Mouse (Mus musculus): ENCODE results near the gene Sfta2. TPM values are rescaled to one million over a fixed set of nuclear protein-coding genes. Genes with fewer than 3 reads are reported as not detected.
A peak's percentile ranks its signal among the peaks of the same experiment; 100 is the strongest.

The Sfta2 gene
- polyA plus RNA-seq, 1 experiment from 2014 or later = 193 TPM

GRCm38 (mm10) chr17:35567767-35568166 is 33.6 kb upstream of the Sfta2 start:
- H3K9me3 ChIP-seq (ENCODE audit: control insufficient read depth, low read length) = no peaks in the 10 kb centered on the region
- no peak overlapping the region for H3K4me2 ChIP-seq (ENCODE audit: low read depth, low read length)
- H3K9ac ChIP-seq (ENCODE audit: low read length) = no peak overlapping the region
- no peak overlapping the region for H3K4me3 ChIP-seq (ENCODE audit: low read length)
- H3K4me1 ChIP-seq (replicated peaks; ENCODE audit: control insufficient read depth, insufficient read depth, low read length) = peaks cover 8% of the 10 kb centered on the region; the same call in 1 of the 2 replicates
- no peaks in the 10 kb centered on the region for H3K36me3 ChIP-seq (ENCODE audit: control insufficient read depth, insufficient read depth, low read length)
- H3K27me3 ChIP-seq (ENCODE audit: control insufficient read depth, insufficient read depth, low read depth, low read length) = peaks cover 15% of the 10 kb centered on the region
- WGBS = 19% methylated on average over 9 of the region's 9 CpGs
- no peak for ATAC-seq (ENCODE audit: low read depth)
- H3K27ac ChIP-seq (ENCODE audit: low read length) = no peak overlapping the region

- H3K27me3 ChIP-seq (ENCODE audit: control insufficient read depth, insufficient read depth, low read depth, low read length) = peaks cover 15% of the 10 kb centered on the region
- H3K9me3 ChIP-seq (ENCODE audit: control insufficient read depth, low read length) = no peaks in the 10 kb centered on the region
- H3K4me3 ChIP-seq (ENCODE audit: low read length) = peak overlapping the region; percentile 26
- no peak overlapping the region for H3K27ac ChIP-seq (ENCODE audit: low read length)
- no peak for ATAC-seq (ENCODE audit: low read depth)
- H3K36me3 ChIP-seq (ENCODE audit: control insufficient read depth, insufficient read depth, low read length) = no peaks in the 10 kb centered on the region
- peak overlapping the region; percentile 54 for H3K4me2 ChIP-seq (ENCODE audit: low read depth, low read length)
- 2% methylated on average over 28 of the region's 28 CpGs for WGBS
- H3K9ac ChIP-seq (ENCODE audit: low read length) = peak overlapping the region; percentile 21
- peaks cover 8% of the 10 kb centered on the region; the same call in 1 of the 2 replicates for H3K4me1 ChIP-seq (replicated peaks; ENCODE audit: control insufficient read depth, insufficient read depth, low read length)
These were observed 32.0 kb upstream of the Sfta2 start for GRCm38 (mm10) chr17:35569091-35569944.

GRCm38 (mm10) chr17:35570836-35571235 is 30.5 kb upstream of the Sfta2 start:
- H3K4me2 ChIP-seq (ENCODE audit: low read depth, low read length) = no peak overlapping the region
- no peak overlapping the region for H3K27ac ChIP-seq (ENCODE audit: low read length)
- H3K4me3 ChIP-seq (ENCODE audit: low read length) = no peak overlapping the region
- peaks cover 10% of the 10 kb centered on the region; the same call in 1 of the 2 replicates for H3K4me1 ChIP-seq (replicated peaks; ENCODE audit: control insufficient read depth, insufficient read depth, low read length)
- ATAC-seq (ENCODE audit: low read depth) = no peak
- no peak overlapping the region for H3K9ac ChIP-seq (ENCODE audit: low read length)
- no peaks in the 10 kb centered on the region for H3K9me3 ChIP-seq (ENCODE audit: control insufficient read depth, low read length)
- H3K27me3 ChIP-seq (ENCODE audit: control insufficient read depth, insufficient read depth, low read depth, low read length) = peaks cover 15% of the 10 kb centered on the region
- 76% methylated on average over 14 of the region's 14 CpGs for WGBS
- H3K36me3 ChIP-seq (ENCODE audit: control insufficient read depth, insufficient read depth, low read length) = no peaks in the 10 kb centered on the region

- Histone ChIP-seq H3K27ac (ENCODE audit: low read length) (no peak overlapping the region), H3K27me3 (ENCODE audit: control insufficient read depth, insufficient read depth, low read depth, low read length) (peaks cover 15% of the 10 kb centered on the region), H3K4me1 (replicated peaks; ENCODE audit: control insufficient read depth, insufficient read depth, low read length) (peaks cover 10% of the 10 kb centered on the region; the same call in 1 of the 2 replicates), H3K9me3 (ENCODE audit: control insufficient read depth, low read length) (no peaks in the 10 kb centered on the region), H3K4me3 (ENCODE audit: low read length) (no peak overlapping the region), H3K4me2 (ENCODE audit: low read depth, low read length) (no peak overlapping the region), H3K9ac (ENCODE audit: low read length) (no peak overlapping the region), H3K36me3 (ENCODE audit: control insufficient read depth, insufficient read depth, low read length) (no peaks in the 10 kb centered on the region)
- 91% methylated on average over 7 of the region's 7 CpGs for WGBS
- no peak for ATAC-seq (ENCODE audit: low read depth)
These were observed 29.9 kb upstream of the Sfta2 start for GRCm38 (mm10) chr17:35571477-35571876.

GRCm38 (mm10) chr17:35578211-35578610 is 23.1 kb upstream of the Sfta2 start:
- peak; percentile 74 for ATAC-seq (ENCODE audit: low read depth)
- WGBS = 20% methylated on average over 6 of the region's 6 CpGs
- no peak overlapping the region for H3K9ac ChIP-seq (ENCODE audit: low read length)
- H3K4me1 ChIP-seq (replicated peaks; ENCODE audit: control insufficient read depth, insufficient read depth, low read length) = peaks cover 2% of the 10 kb centered on the region; the same call in 1 of the 2 replicates
- no peak overlapping the region for H3K4me3 ChIP-seq (ENCODE audit: low read length)
- no peak overlapping the region for H3K27ac ChIP-seq (ENCODE audit: low read length)
- no peak overlapping the region for H3K4me2 ChIP-seq (ENCODE audit: low read depth, low read length)
- H3K27me3 ChIP-seq (ENCODE audit: control insufficient read depth, insufficient read depth, low read depth, low read length) = peaks cover 2% of the 10 kb centered on the region; the same call in 1 of the 2 replicates
- H3K36me3 ChIP-seq (ENCODE audit: control insufficient read depth, insufficient read depth, low read length) = no peaks in the 10 kb centered on the region
- H3K9me3 ChIP-seq (ENCODE audit: control insufficient read depth, low read length) = no peaks in the 10 kb centered on the region

GRCm38 (mm10) chr17:35582900-35583299 is 18.4 kb upstream of the Sfta2 start:
- no peak for ATAC-seq (ENCODE audit: low read depth)
- no peaks in the 10 kb centered on the region for H3K9me3 ChIP-seq (ENCODE audit: control insufficient read depth, low read length)
- no peak overlapping the region for H3K4me3 ChIP-seq (ENCODE audit: low read length)
- H3K27me3 ChIP-seq (ENCODE audit: control insufficient read depth, insufficient read depth, low read depth, low read length) = no peaks in the 10 kb centered on the region
- no peak overlapping the region for H3K9ac ChIP-seq (ENCODE audit: low read length)
- H3K27ac ChIP-seq (ENCODE audit: low read length) = no peak overlapping the region
- WGBS = 97% methylated on average over 1 of the region's 1 CpGs
- no peaks in the 10 kb centered on the region for H3K4me1 ChIP-seq (replicated peaks; ENCODE audit: control insufficient read depth, insufficient read depth, low read length)
- no peak overlapping the region for H3K4me2 ChIP-seq (ENCODE audit: low read depth, low read length)
- H3K36me3 ChIP-seq (ENCODE audit: control insufficient read depth, insufficient read depth, low read length) = no peaks in the 10 kb centered on the region

- no peak; the same call in 1 of the 2 replicates for ATAC-seq (ENCODE audit: low read depth)
- Histone ChIP-seq H3K27me3 (ENCODE audit: control insufficient read depth, insufficient read depth, low read depth, low read length) (no peaks in the 10 kb centered on the region), H3K4me3 (ENCODE audit: low read length) (no peak overlapping the region), H3K9ac (ENCODE audit: low read length) (0 out of 2 replicates have a peak overlapping the region, but pooled peaks have one; percentile 32), H3K27ac (ENCODE audit: low read length) (no peak overlapping the region), H3K36me3 (ENCODE audit: control insufficient read depth, insufficient read depth, low read length) (no peaks in the 10 kb centered on the region), H3K4me1 (replicated peaks; ENCODE audit: control insufficient read depth, insufficient read depth, low read length) (no peaks in the 10 kb centered on the region), H3K9me3 (ENCODE audit: control insufficient read depth, low read length) (no peaks in the 10 kb centered on the region), H3K4me2 (ENCODE audit: low read depth, low read length) (peak overlapping the region; percentile 16; the same call in 1 of the 2 replicates)
- WGBS = 12% methylated on average over 16 of the region's 16 CpGs
These were observed 16.9 kb upstream of the Sfta2 start for GRCm38 (mm10) chr17:35584330-35584937.

GRCm38 (mm10) chr17:35587291-35587690 is 14.1 kb upstream of the Sfta2 start:
- Histone ChIP-seq H3K9me3 (ENCODE audit: control insufficient read depth, low read length) (no peaks in the 10 kb centered on the region), H3K36me3 (ENCODE audit: control insufficient read depth, insufficient read depth, low read length) (no peaks in the 10 kb centered on the region), H3K27ac (ENCODE audit: low read length) (no peak overlapping the region), H3K4me2 (ENCODE audit: low read depth, low read length) (no peak overlapping the region), H3K9ac (ENCODE audit: low read length) (no peak overlapping the region), H3K27me3 (ENCODE audit: control insufficient read depth, insufficient read depth, low read depth, low read length) (no peaks in the 10 kb centered on the region), H3K4me3 (ENCODE audit: low read length) (no peak overlapping the region), H3K4me1 (replicated peaks; ENCODE audit: control insufficient read depth, insufficient read depth, low read length) (no peaks in the 10 kb centered on the region)
- no peak for ATAC-seq (ENCODE audit: low read depth)
- 73% methylated on average over 1 of the region's 1 CpGs for WGBS

GRCm38 (mm10) chr17:35588387-35588786 is 13.0 kb upstream of the Sfta2 start:
- H3K4me2 ChIP-seq (ENCODE audit: low read depth, low read length) = no peak overlapping the region
- no peak overlapping the region for H3K9ac ChIP-seq (ENCODE audit: low read length)
- H3K27me3 ChIP-seq (ENCODE audit: control insufficient read depth, insufficient read depth, low read depth, low read length) = no peaks in the 10 kb centered on the region
- no peaks in the 10 kb centered on the region for H3K9me3 ChIP-seq (ENCODE audit: control insufficient read depth, low read length)
- H3K4me3 ChIP-seq (ENCODE audit: low read length) = no peak overlapping the region
- H3K27ac ChIP-seq (ENCODE audit: low read length) = no peak overlapping the region
- 30% methylated on average over 4 of the region's 4 CpGs for WGBS
- no peaks in the 10 kb centered on the region for H3K4me1 ChIP-seq (replicated peaks; ENCODE audit: control insufficient read depth, insufficient read depth, low read length)
- ATAC-seq (ENCODE audit: low read depth) = no peak
- H3K36me3 ChIP-seq (ENCODE audit: control insufficient read depth, insufficient read depth, low read length) = no peaks in the 10 kb centered on the region

All from lung, embryonic 16.5 days (tissue).